Mouse (Mus musculus) embryonic facial prominence, embryonic 15.5 days (tissue): ENCODE data around the gene Ranbp1. TPM values are rescaled to one million over a fixed set of nuclear protein-coding genes. Genes with fewer than 3 reads are reported as not detected.

ENCODE experiments used
- ATAC-seq: fragments of 200-750 bp; cut with Nextera tagmentation; 2 replicates; pipeline ENCODE4 v1.8.0; 2017; ENCODE audit warnings: low read depth, moderate TSS enrichment; ENCODE audit not compliant: insufficient number of reproducible peaks, low FRiP score, low TSS enrichment
- H3K27ac ChIP-seq: fragments of 300-500 bp; sonication (generic); replicated peaks from 2 replicates; pipeline ENCODE4 v1.5.1; 2015; ENCODE audit warnings: mild to moderate bottlenecking, inconsistent platforms
- H3K27me3 ChIP-seq: fragments of 300-500 bp; sonication (generic); 2 replicates; pipeline ENCODE4 v1.6.1; 2015; ENCODE audit warnings: inconsistent platforms
- H3K36me3 ChIP-seq: fragments of 300-500 bp; sonication (generic); 2 replicates; pipeline ENCODE4 v1.6.1; 2015; ENCODE audit warnings: mild to moderate bottlenecking, inconsistent platforms
- H3K4me1 ChIP-seq: fragments of 300-500 bp; sonication (generic); 2 replicates; pipeline ENCODE4 v1.6.1; 2015; ENCODE audit warnings: inconsistent platforms
- H3K4me2 ChIP-seq: fragments of 300-500 bp; sonication (generic); replicated peaks from 2 replicates; pipeline ENCODE4 v1.6.1; 2015; ENCODE audit warnings: mild to moderate bottlenecking, inconsistent platforms
- H3K4me3 ChIP-seq: fragments of 300-500 bp; sonication (generic); replicated peaks from 2 replicates; pipeline ENCODE4 v1.5.1; 2015; ENCODE audit warnings: mild to moderate bottlenecking, inconsistent platforms
- H3K9ac ChIP-seq: fragments of 300-500 bp; sonication (generic); 2 replicates; pipeline ENCODE4 v1.6.1; 2015; ENCODE audit warnings: inconsistent platforms
- H3K9me3 ChIP-seq: fragments of 300-500 bp; sonication (generic); replicated peaks from 2 replicates; pipeline ENCODE4 v1.6.1; 2016; ENCODE audit warnings: inconsistent platforms
- WGBS: fragments of 180-500 bp; shearing (Covaris S2); methylation state at CpG from one replicate; pipeline ENCODE4 v1.1.7; 2015; 5-methylcytosine and 5-hydroxymethylcytosine counted together
- polyA plus RNA-seq: library from polyadenylated mRNA; unstranded; fragments of >200 nt; fragmentation: Nextera tagmentation; extraction: Ambion mirVana; gene quantifications from 2 replicates; pipeline ENCODE4 v1.2.1, GENCODE M21; 2015

Ranbp1 gene
- polyA plus RNA-seq, 1 experiment from 2014 or later = 466 TPM

DNA sequence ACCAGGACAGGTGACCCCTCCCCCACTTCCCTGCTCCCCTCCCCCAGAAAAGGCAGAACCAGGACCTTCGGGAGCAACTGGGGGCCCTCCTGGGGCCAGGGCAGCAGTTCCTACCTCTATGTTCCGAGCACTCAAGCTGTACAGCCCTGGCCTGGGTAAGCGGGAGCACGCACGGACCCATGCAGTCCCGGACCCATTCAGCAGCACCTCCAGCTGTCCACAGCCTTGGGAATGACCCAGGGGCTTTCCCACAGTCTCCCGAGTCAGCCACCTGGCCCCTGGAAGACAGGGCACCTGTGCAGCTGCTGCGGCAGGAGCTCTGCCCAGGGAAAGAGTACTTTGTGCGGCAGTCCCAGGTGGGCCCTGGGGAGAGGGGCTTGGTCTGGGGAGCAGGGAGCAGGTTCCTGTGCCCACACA is 29.9 kb downstream of the Ranbp1 start:
- H3K36me3 ChIP-seq = peaks cover 16% of the 10 kb centered on the region
- no peak overlapping the region for H3K4me3 ChIP-seq
- peaks cover 9% of the 10 kb centered on the region for H3K4me1 ChIP-seq
- no peak overlapping the region for H3K4me2 ChIP-seq
- no peak overlapping the region for H3K9ac ChIP-seq
- no peak overlapping the region for H3K27ac ChIP-seq
- ATAC-seq = no peak
- no peaks in the 10 kb centered on the region for H3K9me3 ChIP-seq
- WGBS = 69% methylated on average over 9 of the region's 9 CpGs
- no peaks in the 10 kb centered on the region for H3K27me3 ChIP-seq

- Histone ChIP-seq H3K9ac (no peak within 1 kb of the TSS), H3K27me3 (no peaks in the 10 kb centered on the region), H3K4me1 (peaks cover 9% of the 10 kb centered on the region), H3K36me3 (peaks cover 6% of the 10 kb centered on the region; the same call in 1 of the 2 replicates), H3K9me3 (no peaks in the 10 kb centered on the region), H3K27ac (no peak within 1 kb of the TSS), H3K4me2 (no peak within 1 kb of the TSS), H3K4me3 (no peak within 1 kb of the TSS)
- WGBS = 83% methylated on average over 4 of the region's 4 CpGs
- no peak for ATAC-seq
These were observed 31.0 kb downstream of the Ranbp1 start, which contains the start of gene Ccdc188 for GRCm38 (mm10) chr16:18217579-18217978. Gene Ccdc188 (plus strand): TSS chr16:18217879.

GRCm38 (mm10) chr16:18214858-18215257 is 33.7 kb downstream of the Ranbp1 start:
- 77% methylated on average over 7 of the region's 7 CpGs for WGBS
- Histone ChIP-seq H3K4me3 (no peak overlapping the region), H3K27me3 (no peaks in the 10 kb centered on the region), H3K4me2 (no peak overlapping the region), H3K27ac (no peak overlapping the region), H3K9me3 (no peaks in the 10 kb centered on the region), H3K36me3 (no peaks in the 10 kb centered on the region), H3K9ac (no peak overlapping the region), H3K4me1 (peaks cover 6% of the 10 kb centered on the region)
- ATAC-seq = no peak

GRCm38 (mm10) chr16:18213689-18214088 is 34.8 kb downstream of the Ranbp1 start:
- Histone ChIP-seq H3K27me3 (no peaks in the 10 kb centered on the region), H3K4me1 (peaks cover 3% of the 10 kb centered on the region; the same call in 1 of the 2 replicates), H3K9me3 (no peaks in the 10 kb centered on the region), H3K4me2 (no peak overlapping the region), H3K9ac (no peak overlapping the region), H3K36me3 (no peaks in the 10 kb centered on the region), H3K4me3 (no peak overlapping the region), H3K27ac (no peak overlapping the region)
- ATAC-seq = 0 out of 2 replicates have a peak, but pooled peaks have one; percentile 34
- 36% methylated on average over 6 of the region's 6 CpGs for WGBS

DNA sequence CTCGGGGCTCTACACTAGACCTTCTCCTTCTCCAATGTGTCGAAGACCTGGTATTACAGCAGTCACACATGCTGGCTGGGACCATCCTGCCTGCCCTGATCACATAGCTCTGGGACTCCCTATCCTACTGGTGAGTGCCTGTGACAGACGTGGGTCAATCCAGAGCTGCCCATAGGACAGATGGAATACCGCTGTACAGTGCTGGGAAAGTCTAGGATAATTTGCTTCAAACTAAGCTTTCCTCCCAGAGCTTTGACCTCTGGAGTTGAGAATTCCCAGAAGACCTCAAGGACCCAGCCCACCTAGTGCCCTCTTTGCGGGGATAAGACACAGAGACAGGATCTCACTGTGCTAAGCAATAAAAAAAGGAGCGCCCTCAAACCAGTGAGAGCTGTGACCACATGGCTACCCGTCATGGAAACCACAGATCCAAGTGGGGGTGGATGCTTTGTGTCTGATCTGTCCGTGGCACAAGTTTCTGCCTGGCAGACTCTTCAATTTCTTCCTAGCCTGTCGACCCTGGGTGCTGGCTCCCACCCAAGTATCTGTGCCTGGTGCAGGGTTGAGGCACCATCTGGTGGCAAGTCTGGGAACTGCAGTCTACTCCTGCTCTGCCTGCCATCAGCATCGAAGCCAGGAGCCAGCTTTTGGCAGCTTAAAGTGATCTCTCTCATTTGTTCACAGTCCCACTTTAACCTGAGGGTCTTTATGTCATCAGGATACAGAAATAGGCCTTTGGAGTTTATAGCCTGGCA is 36.9 kb downstream of the Ranbp1 start:
- Histone ChIP-seq H3K4me3 (no peak overlapping the region), H3K27me3 (no peaks in the 10 kb centered on the region), H3K9me3 (no peaks in the 10 kb centered on the region), H3K4me2 (no peak overlapping the region), H3K27ac (no peak overlapping the region), H3K36me3 (no peaks in the 10 kb centered on the region), H3K9ac (no peak overlapping the region), H3K4me1 (peaks cover 3% of the 10 kb centered on the region; the same call in 1 of the 2 replicates)
- WGBS = 47% methylated on average over 10 of the region's 10 CpGs
- ATAC-seq = no peak

DNA sequence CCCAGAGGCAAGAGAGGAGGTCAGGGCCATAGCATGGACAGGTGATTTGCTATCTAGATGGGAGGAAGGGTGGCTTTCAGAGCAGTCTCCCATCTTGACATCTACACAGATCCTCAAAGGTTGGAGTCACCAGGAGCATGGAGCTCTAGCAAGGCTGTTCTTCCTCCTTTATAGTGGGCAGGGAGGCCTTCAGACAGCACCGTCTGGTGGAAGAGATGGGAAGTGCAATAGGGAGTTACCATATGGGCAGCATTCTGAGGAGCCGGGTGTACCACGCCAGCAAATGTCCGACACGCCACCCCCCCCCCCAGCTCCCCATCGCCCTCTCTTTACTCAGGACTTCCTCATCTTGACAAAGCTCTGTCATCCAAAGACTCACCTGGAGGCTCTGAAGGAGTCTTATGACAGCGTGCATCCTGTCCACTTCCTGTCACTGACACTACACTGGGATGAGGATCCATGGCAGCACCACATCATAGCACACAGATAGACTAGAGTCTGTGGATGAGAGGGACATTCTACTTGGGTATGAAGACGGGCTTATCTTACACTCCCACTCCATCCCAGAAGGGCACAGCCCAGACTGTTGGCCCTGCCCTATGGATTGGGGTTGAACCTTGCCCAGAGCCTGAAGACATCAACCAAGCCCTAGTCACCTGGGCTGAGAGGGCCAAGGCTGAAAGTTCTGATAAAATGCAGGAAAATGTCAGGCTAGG is 37.7 kb downstream of the Ranbp1 start:
- H3K4me1 ChIP-seq = peaks cover 3% of the 10 kb centered on the region; the same call in 1 of the 2 replicates
- no peaks in the 10 kb centered on the region for H3K36me3 ChIP-seq
- WGBS = 24% methylated on average over 8 of the region's 8 CpGs
- H3K27ac ChIP-seq = no peak overlapping the region
- ATAC-seq = no peak
- no peak overlapping the region for H3K4me3 ChIP-seq
- no peaks in the 10 kb centered on the region for H3K27me3 ChIP-seq
- no peak overlapping the region for H3K9ac ChIP-seq
- no peak overlapping the region for H3K4me2 ChIP-seq
- no peaks in the 10 kb centered on the region for H3K9me3 ChIP-seq

DNA sequence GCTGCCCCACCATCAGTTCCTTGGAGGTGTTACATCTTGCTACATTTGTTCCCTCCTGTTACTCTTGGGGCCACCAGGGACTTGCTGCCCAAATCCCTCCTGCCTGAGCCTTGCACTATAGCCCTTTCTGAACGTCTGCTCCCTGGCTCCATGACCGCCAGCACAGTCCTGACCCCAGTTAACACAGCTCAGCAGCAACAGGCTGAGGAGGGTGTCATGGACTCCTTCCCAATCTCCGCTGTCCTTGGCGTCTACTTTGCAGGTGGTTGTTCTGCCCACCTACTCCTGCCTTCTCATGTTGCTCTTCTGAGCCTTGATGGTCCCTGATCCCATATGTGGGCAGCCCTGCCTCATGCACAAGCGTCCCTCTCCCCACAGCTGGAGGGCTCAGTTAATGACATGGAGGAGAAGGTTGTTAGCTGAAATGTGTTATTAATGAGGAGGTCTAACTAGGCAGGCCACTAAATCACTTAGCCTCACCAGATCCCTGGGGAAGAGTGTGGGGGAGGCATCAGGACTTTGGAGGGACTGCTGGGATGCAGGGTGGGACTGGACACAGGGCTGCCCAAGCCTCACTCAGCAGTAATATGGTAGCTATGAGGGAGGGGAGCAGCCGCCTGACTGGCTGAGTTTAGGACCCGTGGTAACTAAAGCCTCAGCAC is 45.0 kb downstream of the Ranbp1 start:
- H3K27me3 ChIP-seq = no peaks in the 10 kb centered on the region
- H3K4me3 ChIP-seq = no peak overlapping the region
- ATAC-seq = no peak
- H3K27ac ChIP-seq = no peak overlapping the region
- H3K36me3 ChIP-seq = no peaks in the 10 kb centered on the region
- 0 out of 2 replicates have a peak, but pooled peaks cover 2% of the 10 kb centered on the region for H3K4me1 ChIP-seq
- WGBS = 38% methylated on average over 7 of the region's 7 CpGs
- no peak overlapping the region for H3K4me2 ChIP-seq
- no peaks in the 10 kb centered on the region for H3K9me3 ChIP-seq
- H3K9ac ChIP-seq = no peak overlapping the region

GRCm38 (mm10) chr16:18202061-18202460 is 46.5 kb downstream of the Ranbp1 start:
- Histone ChIP-seq H3K4me2 (no peak overlapping the region), H3K9me3 (no peaks in the 10 kb centered on the region), H3K4me3 (no peak overlapping the region), H3K27ac (no peak overlapping the region), H3K9ac (no peak overlapping the region), H3K36me3 (no peaks in the 10 kb centered on the region), H3K4me1 (0 out of 2 replicates have a peak, but pooled peaks cover 2% of the 10 kb centered on the region), H3K27me3 (no peaks in the 10 kb centered on the region)
- WGBS = 100% methylated on average over 1 of the region's 1 CpGs
- ATAC-seq = no peak

- H3K9me3 ChIP-seq = no peaks in the 10 kb centered on the region
- 30% methylated on average over 1 of the region's 1 CpGs for WGBS
- H3K36me3 ChIP-seq = no peaks in the 10 kb centered on the region
- no peak overlapping the region for H3K4me2 ChIP-seq
- H3K9ac ChIP-seq = no peak overlapping the region
- no peaks in the 10 kb centered on the region for H3K27me3 ChIP-seq
- H3K27ac ChIP-seq = no peak overlapping the region
- H3K4me1 ChIP-seq = 0 out of 2 replicates have a peak, but pooled peaks cover 2% of the 10 kb centered on the region
- ATAC-seq = no peak
- H3K4me3 ChIP-seq = no peak overlapping the region
These were observed 46.9 kb downstream of the Ranbp1 start for GRCm38 (mm10) chr16:18201620-18202019.

DNA sequence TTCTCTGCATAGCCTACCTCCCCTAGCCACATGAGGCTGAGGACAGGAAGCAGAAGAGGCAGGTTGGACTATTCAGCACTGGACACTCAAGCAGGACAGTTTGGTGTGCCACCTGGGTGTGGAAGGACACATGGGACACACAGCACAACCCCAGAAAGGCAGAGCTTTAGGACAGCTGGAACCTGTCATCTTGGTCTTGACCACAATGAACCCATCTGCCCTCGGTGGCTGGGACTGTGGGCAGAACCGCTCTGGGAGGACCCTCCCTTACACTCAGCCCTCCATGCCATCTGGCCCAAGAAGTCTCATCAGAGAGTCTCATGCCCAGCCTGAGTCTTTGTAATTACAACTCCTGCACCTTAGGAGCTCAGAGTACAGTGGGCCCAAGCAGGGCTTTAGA is 48.5 kb downstream of the Ranbp1 start:
- H3K4me1 ChIP-seq = peaks cover 3% of the 10 kb centered on the region

More for the DNA sequence above, 48.5 kb downstream of the Ranbp1 start:
- Histone ChIP-seq H3K4me2 (no peak overlapping the region), H3K27me3 (no peaks in the 10 kb centered on the region), H3K9ac (no peak overlapping the region), H3K36me3 (no peaks in the 10 kb centered on the region), H3K4me3 (no peak overlapping the region), H3K9me3 (no peaks in the 10 kb centered on the region), H3K27ac (no peak overlapping the region)
- 72% methylated on average over 2 of the region's 2 CpGs for WGBS
- ATAC-seq = no peak
